Mouse (Mus musculus) adrenal gland, postnatal 36 days (tissue): Measurements from ENCODE around the gene Stk38. TPM values are rescaled to one million over a fixed set of nuclear protein-coding genes. Genes with fewer than 3 reads are reported as not detected.

Experiments used
- DNase-seq, 2 experiments: peaks; one replicate each; pipeline ENCODE4 v3.0.0; 2021; ENCODE audit warnings: mixed read lengths in 1 of 2
- total RNA-seq, 2 experiments: library from RNA; stranded (reverse); gene quantifications; 2 replicates each; pipeline ENCODE4 v1.2.3; 2021

Gene Stk38
- total RNA-seq, 2 experiments from 2014 or later: 53.4 to 55.9 TPM

DNA sequence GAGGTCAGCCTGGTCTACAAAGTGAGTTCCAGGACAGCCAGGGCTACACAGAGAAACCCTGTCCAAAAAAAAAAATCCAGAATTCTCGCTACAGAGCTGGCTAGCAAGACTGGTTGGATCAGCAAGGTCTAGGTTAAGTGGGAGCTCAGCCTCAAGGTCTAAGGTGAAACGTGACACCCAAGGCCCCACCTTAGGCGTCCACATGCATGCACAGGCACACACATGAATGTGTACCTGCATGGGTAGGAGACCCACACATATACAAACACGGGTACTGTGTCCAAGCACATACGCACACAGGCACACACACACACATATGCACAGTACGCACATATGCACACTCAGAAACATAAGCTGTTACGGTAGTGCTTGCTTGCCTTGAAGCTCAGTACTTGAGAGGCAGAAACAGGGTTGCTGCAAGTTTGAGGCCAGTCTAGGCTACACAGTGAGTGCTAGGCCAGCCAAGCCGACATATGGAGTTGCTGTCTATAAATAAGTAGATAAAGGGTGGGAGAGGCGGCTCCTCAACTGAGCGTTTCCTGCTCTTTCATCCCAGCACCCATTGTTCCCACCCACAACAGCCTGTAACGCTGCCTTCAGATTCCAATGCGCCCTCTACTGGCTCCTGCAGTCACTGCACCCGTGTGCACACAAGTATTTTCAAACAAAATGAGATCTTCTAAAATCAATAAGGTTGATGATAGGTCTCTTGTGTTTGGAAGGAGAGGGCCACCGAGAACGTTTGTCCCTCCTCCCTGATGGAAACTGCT lies 80.7 kb downstream of the Stk38 start:
- peak; percentile 59 to 73 for DNase-seq

DNA sequence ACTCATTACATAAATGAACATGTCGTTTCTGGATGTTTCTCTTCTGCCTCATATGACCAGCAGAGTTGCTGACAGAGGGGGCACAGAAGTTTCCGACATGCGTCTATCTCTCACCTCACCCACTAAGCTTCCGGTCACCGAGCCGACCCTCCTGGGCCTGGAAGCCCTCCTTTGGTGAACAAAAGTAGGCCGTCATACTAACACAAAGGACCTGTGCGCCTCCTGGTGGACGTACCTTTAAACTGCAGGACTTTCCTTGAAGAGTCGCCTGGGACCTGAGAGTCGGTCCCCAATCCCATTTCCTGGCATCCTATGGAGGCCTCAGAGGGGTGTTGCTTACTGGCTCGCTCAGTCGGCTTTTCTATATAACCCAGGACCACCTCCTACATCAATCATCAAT lies 81.4 kb downstream of the Stk38 start:
- DNase-seq: peak; percentile 76 to 82

DNA sequence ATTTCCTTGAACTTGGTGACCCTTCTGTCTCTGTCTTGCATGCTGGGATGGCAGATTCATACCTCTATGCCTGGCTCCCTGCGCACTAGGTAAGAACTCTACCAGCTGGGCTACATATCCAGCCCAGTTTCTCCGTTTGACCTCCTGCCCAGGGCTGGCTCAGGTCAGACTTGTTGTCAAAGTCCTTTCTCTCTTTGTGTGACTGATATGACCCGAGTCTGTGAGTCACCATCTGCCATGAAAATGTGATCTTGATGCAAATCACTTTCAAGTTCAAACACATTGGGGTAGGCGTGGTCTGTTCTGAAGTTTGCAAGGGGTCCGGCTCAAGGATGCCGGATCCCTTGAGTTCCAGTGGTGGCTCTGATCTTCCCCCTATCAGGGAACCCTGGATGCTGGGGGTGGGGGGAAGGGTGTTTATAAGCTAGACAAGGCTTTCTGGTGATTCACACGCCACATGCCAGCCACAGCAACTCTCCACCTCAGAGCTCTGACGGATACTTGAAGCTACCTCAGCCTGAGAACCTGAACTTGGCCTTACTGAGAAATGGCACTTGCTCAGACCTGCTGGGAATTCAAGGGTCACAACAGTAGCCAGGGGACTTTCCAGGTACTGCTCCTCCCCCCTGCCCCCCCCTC lies 82.7 kb downstream of the Stk38 start:
- DNase-seq: peak; percentile 27 to 32

DNA sequence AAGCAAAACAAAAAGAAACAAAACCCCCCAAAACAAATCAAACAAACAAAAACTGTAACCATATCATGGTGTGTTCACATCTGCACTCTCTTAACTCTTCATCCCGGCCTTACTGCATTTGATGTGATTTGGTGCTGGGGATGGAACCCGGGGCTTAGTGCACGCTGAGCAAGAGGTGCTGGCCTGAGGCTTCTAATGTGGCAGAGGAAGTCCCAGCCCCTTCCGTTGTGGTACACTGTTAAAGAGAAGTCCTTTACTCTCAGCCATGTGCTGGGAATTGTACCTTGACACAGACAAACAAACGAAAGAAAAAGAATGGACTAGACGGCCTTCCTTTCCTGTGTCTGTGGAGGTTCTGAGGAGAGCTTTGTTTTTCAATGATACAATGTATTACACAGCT lies 85.7 kb downstream of the Stk38 start:
- DNase-seq: no peak

DNA sequence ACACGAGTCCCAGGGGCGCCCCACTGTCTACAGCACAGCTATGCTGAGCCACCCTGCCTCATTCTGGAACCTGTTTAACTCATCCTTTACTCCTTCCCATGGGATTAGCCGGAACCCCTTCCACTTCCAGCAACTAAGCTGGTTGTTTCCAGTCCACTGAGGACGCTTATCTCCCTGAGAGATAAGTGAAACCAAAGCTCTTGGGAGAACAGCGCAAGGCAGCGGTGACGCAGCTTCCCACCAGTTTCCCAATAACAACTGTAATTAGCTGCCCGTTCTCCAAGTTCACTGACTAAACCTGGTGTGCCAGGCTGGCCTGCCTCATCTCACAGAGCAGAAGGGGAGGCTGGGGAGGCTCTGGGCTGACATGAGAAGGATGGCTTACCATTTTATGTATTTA lies 86.7 kb downstream of the Stk38 start:
- DNase-seq: peak; percentile 38 to 48

Other genes with a start within 250 kb of the Stk38 start
- 100 to 1,000 TPM in 1 of 2 experiments, 10 to 100 TPM in 1; 77.9 to 267 TPM for gene Mapk13, start 238.7 kb downstream of the Stk38 start, total RNA-seq
- 100 to 1,000 TPM in 1 of 2 experiments, 10 to 100 TPM in 1; 64.8 to 101 TPM for gene Brpf3, start 206.9 kb downstream of the Stk38 start, total RNA-seq
- gene Pnpla1, start 149.6 kb downstream of the Stk38 start, total RNA-seq: under 1 TPM in 1 of 2 experiments, not detected in 1; 0.23 TPM
- not detected for gene 4930539E08Rik, start 92.7 kb downstream of the Stk38 start, total RNA-seq
- not detected for gene Pxt1, start 64.2 kb downstream of the Stk38 start, total RNA-seq
- gene Kctd20, start 56.0 kb downstream of the Stk38 start, total RNA-seq: 10 to 100 TPM; 54.8 to 60.0 TPM
- gene Srsf3, start 24.6 kb upstream of the Stk38 start, total RNA-seq: 100 to 1,000 TPM; 147 to 148 TPM
- gene Cdkn1a, start 83.0 kb upstream of the Stk38 start, total RNA-seq: 10 to 100 TPM; 22.1 to 78.4 TPM
- gene Rab44, start 106.2 kb upstream of the Stk38 start, total RNA-seq: under 1 TPM; 0.20 to 0.50 TPM
- gene Cpne5, start 230.2 kb upstream of the Stk38 start, total RNA-seq: under 1 TPM; 0.17 to 0.76 TPM